Mouse (Mus musculus): ENCODE measurements around the gene Pi4k2a. TPM values are rescaled to one million over a fixed set of nuclear protein-coding genes. Genes with fewer than 3 reads are reported as not detected.

Pi4k2a gene
- polyA plus RNA-seq, 1 experiment from 2014 or later: 37.8 TPM

DNA sequence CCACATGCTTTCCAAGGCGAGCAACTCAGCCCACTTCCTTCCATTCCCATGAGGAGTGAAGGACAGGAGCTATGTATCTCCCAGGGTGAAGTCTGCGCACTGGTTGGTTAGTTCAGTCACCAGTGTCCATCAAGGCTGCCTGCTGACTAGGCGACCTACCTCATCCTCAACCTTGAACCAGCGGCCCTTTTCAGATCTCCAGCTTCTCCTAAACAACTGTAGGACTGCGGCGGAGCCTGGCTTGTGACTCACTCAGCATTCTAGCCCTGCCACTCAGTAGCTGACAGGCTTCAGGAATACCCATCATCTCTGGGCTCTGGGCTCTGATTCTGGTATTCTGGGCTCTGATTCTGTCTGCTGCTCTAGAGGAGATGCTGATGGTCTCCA lies 35.9 kb downstream of the Pi4k2a start:
- no peak overlapping the region for H3K9ac ChIP-seq (ENCODE audit: low read depth, low read length)
- no peak overlapping the region for H3K27ac ChIP-seq (ENCODE audit: low read depth, low read length)
- H3K4me2 ChIP-seq (replicated peaks; ENCODE audit: low read depth, low read length): no peak overlapping the region
- H3K9me3 ChIP-seq (ENCODE audit: control insufficient read depth, low read length): no peaks in the 10 kb centered on the region
- H3K27me3 ChIP-seq (ENCODE audit: control insufficient read depth, insufficient read depth, low read length): no peaks in the 10 kb centered on the region
- WGBS: 93% methylated on average over 6 of the region's 6 CpGs
- no peak for ATAC-seq (ENCODE audit: low FRiP score, low TSS enrichment)
- H3K4me3 ChIP-seq (ENCODE audit: low read length): no peak overlapping the region
- H3K4me1 ChIP-seq (ENCODE audit: control insufficient read depth, insufficient read depth, low read length): peaks cover 2% of the 10 kb centered on the region; the same call in 1 of the 2 replicates
- peaks cover 33% of the 10 kb centered on the region for H3K36me3 ChIP-seq (ENCODE audit: control insufficient read depth, insufficient read depth, low read length)

DNA sequence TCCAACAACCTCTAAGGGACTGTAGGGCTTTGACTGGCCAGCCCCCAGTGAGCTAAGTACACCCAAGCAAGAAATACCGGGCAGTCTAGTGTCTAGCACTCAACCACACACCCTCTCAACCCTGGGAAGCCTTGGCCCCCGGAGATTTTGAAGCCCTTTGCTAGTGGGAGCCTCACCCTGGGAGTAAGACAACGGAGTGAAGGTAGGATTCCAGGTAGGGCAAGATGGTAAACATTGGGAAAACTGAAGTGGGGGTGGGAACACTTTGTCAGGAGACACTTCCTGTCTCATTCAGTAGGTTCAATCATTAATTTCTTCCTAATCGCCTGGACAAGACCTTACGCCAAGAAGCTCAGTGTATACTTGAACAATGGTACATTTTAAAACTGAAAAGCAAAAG lies 36.8 kb downstream of the Pi4k2a start:
- Histone ChIP-seq H3K4me1 (ENCODE audit: control insufficient read depth, insufficient read depth, low read length) (peaks cover 2% of the 10 kb centered on the region; the same call in 1 of the 2 replicates), H3K4me2 (replicated peaks; ENCODE audit: low read depth, low read length) (no peak overlapping the region), H3K27ac (ENCODE audit: low read depth, low read length) (no peak overlapping the region), H3K27me3 (ENCODE audit: control insufficient read depth, insufficient read depth, low read length) (no peaks in the 10 kb centered on the region), H3K9me3 (ENCODE audit: control insufficient read depth, low read length) (no peaks in the 10 kb centered on the region), H3K4me3 (ENCODE audit: low read length) (no peak overlapping the region), H3K9ac (ENCODE audit: low read depth, low read length) (no peak overlapping the region), H3K36me3 (ENCODE audit: control insufficient read depth, insufficient read depth, low read length) (peaks cover 25% of the 10 kb centered on the region)
- no peak for ATAC-seq (ENCODE audit: low FRiP score, low TSS enrichment)
- WGBS: 90% methylated on average over 5 of the region's 5 CpGs

DNA sequence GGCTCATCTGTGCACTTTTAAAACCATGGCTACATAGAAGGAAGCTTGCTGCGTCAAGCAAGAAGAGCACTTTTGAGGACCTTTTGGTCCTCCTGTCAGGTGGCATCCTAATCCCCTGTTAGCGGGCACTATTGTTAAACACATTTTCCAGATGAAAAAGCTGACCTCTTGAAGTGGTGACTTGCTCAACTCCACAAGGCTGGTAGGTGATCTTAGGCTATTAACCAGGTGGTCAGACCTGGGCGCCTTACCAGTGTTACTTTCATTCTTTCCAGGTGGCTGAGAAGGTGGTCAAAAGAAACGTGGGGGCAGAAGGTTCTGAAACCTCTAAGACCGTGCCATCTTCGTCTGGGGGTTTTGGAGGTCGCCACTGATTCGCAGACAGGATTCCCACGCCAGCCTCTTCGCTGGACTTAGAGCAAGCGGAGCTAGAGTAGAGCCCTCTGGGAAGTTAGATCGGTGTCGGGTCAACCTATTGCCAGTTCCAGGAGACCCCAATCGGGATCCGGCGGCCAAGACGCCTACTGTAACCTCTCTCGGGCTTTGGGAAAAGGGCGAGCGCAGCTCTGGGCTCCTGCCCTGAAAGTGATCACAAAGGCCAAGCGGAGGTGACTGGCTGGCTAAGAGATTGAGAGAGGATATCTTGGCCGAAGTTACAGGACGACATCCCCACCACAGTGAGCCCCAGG lies 37.9 kb downstream of the Pi4k2a start:
- peaks cover 16% of the 10 kb centered on the region for H3K36me3 ChIP-seq (ENCODE audit: control insufficient read depth, insufficient read depth, low read length)
- no peaks in the 10 kb centered on the region for H3K27me3 ChIP-seq (ENCODE audit: control insufficient read depth, insufficient read depth, low read length)
- 5% methylated on average over 23 of the region's 23 CpGs for WGBS
- H3K4me2 ChIP-seq (replicated peaks; ENCODE audit: low read depth, low read length): peak overlapping the region; percentile 87
- peak overlapping the region; percentile 56 for H3K4me3 ChIP-seq (ENCODE audit: low read length)
- no peaks in the 10 kb centered on the region for H3K9me3 ChIP-seq (ENCODE audit: control insufficient read depth, low read length)
- ATAC-seq (ENCODE audit: low FRiP score, low TSS enrichment): peak; percentile 7; the same call in 1 of the 2 replicates
- peak overlapping the region; percentile 64; the same call in 1 of the 2 replicates for H3K27ac ChIP-seq (ENCODE audit: low read depth, low read length)
- peaks cover 2% of the 10 kb centered on the region; the same call in 1 of the 2 replicates for H3K4me1 ChIP-seq (ENCODE audit: control insufficient read depth, insufficient read depth, low read length)
- peak overlapping the region; percentile 67 for H3K9ac ChIP-seq (ENCODE audit: low read depth, low read length)

DNA sequence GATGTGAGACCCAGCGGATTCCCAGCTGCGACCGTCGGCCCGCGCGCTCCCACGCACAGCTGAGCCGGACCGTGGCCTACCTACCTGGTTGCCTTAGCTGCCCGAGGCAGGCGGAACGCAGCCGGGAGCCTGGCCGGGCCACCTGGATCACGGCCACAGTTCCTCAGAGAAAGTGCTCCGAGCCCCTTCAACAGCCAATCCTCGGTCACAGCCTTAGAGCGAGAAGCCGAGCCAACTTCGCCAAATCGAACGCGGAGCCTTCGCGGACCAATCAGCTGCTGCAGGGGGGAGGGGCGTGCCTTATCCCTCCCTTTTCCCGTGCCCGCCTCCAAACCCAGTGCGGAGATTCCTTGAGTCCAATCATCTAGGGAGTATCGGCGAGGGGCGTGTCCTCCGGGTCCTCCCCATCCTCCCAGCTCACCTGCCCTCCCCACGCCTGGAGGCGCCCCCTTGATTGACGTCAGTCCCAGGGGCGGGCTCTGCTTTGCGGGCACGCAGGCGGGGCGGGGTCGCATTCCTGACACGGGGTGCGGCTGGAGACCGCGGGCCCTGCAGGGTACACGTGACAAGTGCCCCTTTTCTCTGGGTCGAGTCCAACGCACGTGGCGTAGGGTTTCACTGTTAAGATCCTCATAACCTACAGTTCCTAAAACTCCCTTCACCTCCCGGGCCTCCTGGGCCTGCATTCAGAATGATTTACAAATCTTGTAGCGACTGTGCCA lies 38.7 kb downstream of the Pi4k2a start, which contains the start of gene Avpi1:
Gene Avpi1 (minus strand): TSS at position 273 of the 722 bp plus-strand sequence.
- under 1% methylated on average over 54 of the region's 54 CpGs for WGBS
- peak; percentile 98 for ATAC-seq (ENCODE audit: low FRiP score, low TSS enrichment)
- H3K4me2 ChIP-seq (replicated peaks; ENCODE audit: low read depth, low read length): peak within 1 kb of the TSS; percentile 87
- H3K4me1 ChIP-seq (ENCODE audit: control insufficient read depth, insufficient read depth, low read length): peaks cover 2% of the 10 kb centered on the region; the same call in 1 of the 2 replicates
- peak within 1 kb of the TSS; percentile 83 for H3K27ac ChIP-seq (ENCODE audit: low read depth, low read length)
- peak within 1 kb of the TSS; percentile 67 for H3K9ac ChIP-seq (ENCODE audit: low read depth, low read length)
- H3K4me3 ChIP-seq (ENCODE audit: low read length): peak within 1 kb of the TSS; percentile 56
- H3K9me3 ChIP-seq (ENCODE audit: control insufficient read depth, low read length): no peaks in the 10 kb centered on the region
- peaks cover 10% of the 10 kb centered on the region for H3K36me3 ChIP-seq (ENCODE audit: control insufficient read depth, insufficient read depth, low read length)
- H3K27me3 ChIP-seq (ENCODE audit: control insufficient read depth, insufficient read depth, low read length): no peaks in the 10 kb centered on the region

DNA sequence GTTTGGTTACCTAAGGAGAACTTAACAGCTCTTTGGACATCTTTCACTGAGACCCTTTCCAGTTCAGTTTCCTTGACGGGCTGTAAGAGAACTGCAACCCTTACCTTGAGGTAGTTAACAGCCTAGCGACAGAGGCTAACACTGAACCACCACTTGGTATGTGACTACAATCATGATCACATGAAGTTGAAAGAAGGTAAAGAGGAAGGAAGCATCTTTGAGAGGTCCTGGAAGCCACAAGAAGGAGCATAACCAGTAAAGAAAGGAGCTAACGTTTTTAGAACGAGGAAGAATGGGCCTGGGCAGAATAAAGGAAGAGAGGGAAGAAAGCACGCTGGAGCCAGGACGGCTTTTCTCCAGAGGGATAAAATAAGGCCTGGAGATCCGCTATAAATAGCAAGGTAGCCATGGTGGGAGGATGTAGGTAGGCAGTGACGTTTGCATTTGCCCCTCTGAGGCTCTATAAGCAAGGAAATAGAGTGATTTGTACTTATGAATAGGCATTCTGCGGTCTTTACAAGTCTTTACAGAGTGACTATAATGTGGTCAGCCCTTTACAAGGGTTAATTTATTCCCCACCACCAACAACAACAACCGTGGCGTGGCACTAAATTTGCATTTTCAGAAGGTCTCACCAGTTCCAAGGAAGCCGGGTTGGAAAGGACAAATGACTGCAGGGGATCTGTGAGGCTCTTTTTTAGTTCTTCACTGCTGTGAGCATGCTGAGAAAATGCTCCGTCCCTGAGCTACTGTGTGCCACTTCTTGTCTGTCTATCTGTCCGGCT lies 39.4 kb downstream of the Pi4k2a start:
- Histone ChIP-seq H3K27me3 (ENCODE audit: control insufficient read depth, insufficient read depth, low read length) (no peaks in the 10 kb centered on the region), H3K4me1 (ENCODE audit: control insufficient read depth, insufficient read depth, low read length) (peaks cover 2% of the 10 kb centered on the region; the same call in 1 of the 2 replicates), H3K36me3 (ENCODE audit: control insufficient read depth, insufficient read depth, low read length) (peaks cover 2% of the 10 kb centered on the region; the same call in 1 of the 2 replicates), H3K4me3 (ENCODE audit: low read length) (peak overlapping the region; percentile 56), H3K27ac (ENCODE audit: low read depth, low read length) (peak overlapping the region; percentile 83), H3K9me3 (ENCODE audit: control insufficient read depth, low read length) (no peaks in the 10 kb centered on the region), H3K9ac (ENCODE audit: low read depth, low read length) (peak overlapping the region; percentile 67), H3K4me2 (replicated peaks; ENCODE audit: low read depth, low read length) (peak overlapping the region; percentile 87)
- 38% methylated on average over 14 of the region's 14 CpGs for WGBS
- ATAC-seq (ENCODE audit: low FRiP score, low TSS enrichment): no peak; the same call in 1 of the 2 replicates

DNA sequence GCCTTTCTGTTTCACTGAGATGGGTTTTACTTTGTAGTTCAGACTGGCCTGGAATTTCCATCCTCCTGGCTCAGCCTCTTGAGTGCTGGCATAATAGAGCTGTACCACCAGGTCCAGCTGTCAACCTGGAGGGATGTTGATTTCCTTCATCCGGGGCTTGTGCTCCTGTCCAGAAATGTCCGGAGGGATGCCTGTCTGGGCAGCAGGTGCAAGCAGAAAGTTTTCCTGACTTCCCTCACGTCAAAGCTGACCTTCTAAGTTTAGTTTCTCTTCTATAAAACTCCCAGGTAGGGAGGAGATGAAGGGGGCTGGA lies 40.0 kb downstream of the Pi4k2a start:
- Histone ChIP-seq H3K9ac (ENCODE audit: low read depth, low read length) (no peak overlapping the region), H3K4me3 (ENCODE audit: low read length) (no peak overlapping the region), H3K4me1 (ENCODE audit: control insufficient read depth, insufficient read depth, low read length) (peaks cover 2% of the 10 kb centered on the region; the same call in 1 of the 2 replicates), H3K27me3 (ENCODE audit: control insufficient read depth, insufficient read depth, low read length) (no peaks in the 10 kb centered on the region), H3K27ac (ENCODE audit: low read depth, low read length) (no peak overlapping the region), H3K4me2 (replicated peaks; ENCODE audit: low read depth, low read length) (no peak overlapping the region), H3K36me3 (ENCODE audit: control insufficient read depth, insufficient read depth, low read length) (no peaks in the 10 kb centered on the region), H3K9me3 (ENCODE audit: control insufficient read depth, low read length) (no peaks in the 10 kb centered on the region)
- ATAC-seq (ENCODE audit: low FRiP score, low TSS enrichment): no peak
- 57% methylated on average over 3 of the region's 3 CpGs for WGBS

DNA sequence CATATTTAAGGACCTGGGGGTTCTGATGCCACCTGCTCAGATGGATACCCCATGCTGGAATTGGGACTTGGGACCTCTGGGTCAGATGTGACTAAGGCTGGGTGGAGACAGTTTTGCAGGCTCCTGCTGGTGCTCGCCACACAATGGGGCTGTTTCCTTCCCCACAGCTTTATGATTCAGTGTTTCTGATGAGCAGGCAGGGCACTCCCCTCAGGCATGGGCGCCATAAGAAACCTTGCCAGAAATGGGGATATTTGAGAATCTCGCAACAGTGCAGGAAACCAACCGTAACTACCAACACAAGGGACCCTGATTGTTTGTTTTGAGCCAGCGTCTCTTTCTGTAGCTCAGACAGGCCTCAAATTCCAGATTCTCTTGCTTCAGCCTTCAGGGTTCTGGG lies 40.8 kb downstream of the Pi4k2a start:
- Histone ChIP-seq H3K9me3 (ENCODE audit: control insufficient read depth, low read length) (no peaks in the 10 kb centered on the region), H3K4me1 (ENCODE audit: control insufficient read depth, insufficient read depth, low read length) (peaks cover 2% of the 10 kb centered on the region; the same call in 1 of the 2 replicates), H3K36me3 (ENCODE audit: control insufficient read depth, insufficient read depth, low read length) (no peaks in the 10 kb centered on the region), H3K27ac (ENCODE audit: low read depth, low read length) (no peak overlapping the region), H3K4me3 (ENCODE audit: low read length) (no peak overlapping the region), H3K27me3 (ENCODE audit: control insufficient read depth, insufficient read depth, low read length) (no peaks in the 10 kb centered on the region), H3K4me2 (replicated peaks; ENCODE audit: low read depth, low read length) (no peak overlapping the region), H3K9ac (ENCODE audit: low read depth, low read length) (no peak overlapping the region)
- ATAC-seq (ENCODE audit: low FRiP score, low TSS enrichment): no peak
- 49% methylated on average over 5 of the region's 5 CpGs for WGBS

DNA sequence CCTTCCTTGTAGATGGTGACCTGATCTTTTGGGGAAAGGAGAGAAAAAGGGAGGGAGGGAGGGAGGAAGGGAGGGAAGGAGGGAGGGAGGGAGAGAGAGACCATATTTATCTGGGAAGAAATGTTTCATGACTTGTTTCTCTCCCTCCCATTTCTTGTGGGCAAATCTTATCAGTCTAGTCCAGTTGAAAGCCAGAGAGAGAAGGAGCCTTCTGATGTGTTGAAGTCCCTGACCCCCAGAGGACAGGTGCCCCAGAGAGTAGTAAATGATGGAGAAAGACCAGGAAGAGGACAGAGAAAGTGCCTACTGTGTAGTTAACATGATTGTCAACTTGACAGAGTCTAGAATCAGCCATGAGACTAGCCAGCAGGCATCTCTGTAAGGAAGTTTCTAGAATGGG lies 44.8 kb downstream of the Pi4k2a start:
- Histone ChIP-seq H3K4me3 (ENCODE audit: low read length) (no peak overlapping the region), H3K27ac (ENCODE audit: low read depth, low read length) (no peak overlapping the region), H3K9me3 (ENCODE audit: control insufficient read depth, low read length) (no peaks in the 10 kb centered on the region), H3K36me3 (ENCODE audit: control insufficient read depth, insufficient read depth, low read length) (no peaks in the 10 kb centered on the region), H3K4me2 (replicated peaks; ENCODE audit: low read depth, low read length) (no peak overlapping the region), H3K9ac (ENCODE audit: low read depth, low read length) (no peak overlapping the region), H3K27me3 (ENCODE audit: control insufficient read depth, insufficient read depth, low read length) (no peaks in the 10 kb centered on the region), H3K4me1 (ENCODE audit: control insufficient read depth, insufficient read depth, low read length) (no peaks in the 10 kb centered on the region)
- ATAC-seq (ENCODE audit: low FRiP score, low TSS enrichment): no peak
